Mouse (Mus musculus) testis, adult 2 months (tissue): ENCODE measurements around the gene Izumo1. TPM values are rescaled to one million over a fixed set of nuclear protein-coding genes. Genes with fewer than 3 reads are reported as not detected.
A peak's percentile ranks its signal among the peaks of the same experiment; 100 is the strongest.

ENCODE experiments used
- H3K27ac ChIP-seq: fragments of 200-500 bp; 2 replicates; pipeline ENCODE4 v1.5.1; 2012; ENCODE audit warnings: low read depth, low read length; ENCODE audit not compliant: control insufficient read depth, insufficient read depth
- H3K27me3 ChIP-seq: fragments of 200-500 bp; 2 replicates; pipeline ENCODE4 v1.6.1; 2012; ENCODE audit warnings: mild to moderate bottlenecking, low read length, moderate library complexity; ENCODE audit not compliant: control insufficient read depth, insufficient read depth
- H3K36me3 ChIP-seq: fragments of 200-500 bp; 2 replicates; pipeline ENCODE4 v1.6.1; 2012; ENCODE audit warnings: mild to moderate bottlenecking, low read length; ENCODE audit not compliant: control insufficient read depth, insufficient read depth
- H3K4me1 ChIP-seq: fragments of 200-500 bp; 2 replicates; pipeline ENCODE4 v1.6.1; 2012; ENCODE audit warnings: low read length; ENCODE audit not compliant: control insufficient read depth, insufficient read depth
- H3K4me3 ChIP-seq: fragments of 200-500 bp; 2 replicates; pipeline ENCODE4 v1.5.1; 2012; ENCODE audit warnings: low read depth, mild to moderate bottlenecking, low read length, moderate library complexity, mixed read lengths; ENCODE audit not compliant: control insufficient read depth
- CTCF ChIP-seq: fragments of 200-500 bp; IDR thresholded peaks from 2 replicates; pipeline ENCODE4 v1.5.1; 2012; ENCODE audit warnings: low read depth, mild to moderate bottlenecking, inconsistent platforms, low read length, moderate library complexity; ENCODE audit not compliant: control insufficient read depth, insufficient read depth, insufficient replicate concordance
- POLR2A ChIP-seq: fragments of 200-500 bp; IDR thresholded peaks from 2 replicates; pipeline ENCODE4 v1.6.1; 2012; ENCODE audit warnings: low read depth, mild to moderate bottlenecking, inconsistent platforms, low read length, moderate library complexity; ENCODE audit not compliant: control insufficient read depth
- polyA plus RNA-seq: library from polyadenylated mRNA; depleted of rRNA; stranded (reverse); fragments of >200 nt; gene quantifications from 2 replicates; pipeline ENCODE4 v1.2.3, GENCODE M21; 2012

Gene Izumo1
- polyA plus RNA-seq, 1 experiment: 95.6 TPM

- TF ChIP-seq POLR2A: no peak
- no peak for TF ChIP-seq CTCF
These were observed 24.6 kb upstream of the Izumo1 start for GRCm38 (mm10) chr7:45597013-45597412.

DNA sequence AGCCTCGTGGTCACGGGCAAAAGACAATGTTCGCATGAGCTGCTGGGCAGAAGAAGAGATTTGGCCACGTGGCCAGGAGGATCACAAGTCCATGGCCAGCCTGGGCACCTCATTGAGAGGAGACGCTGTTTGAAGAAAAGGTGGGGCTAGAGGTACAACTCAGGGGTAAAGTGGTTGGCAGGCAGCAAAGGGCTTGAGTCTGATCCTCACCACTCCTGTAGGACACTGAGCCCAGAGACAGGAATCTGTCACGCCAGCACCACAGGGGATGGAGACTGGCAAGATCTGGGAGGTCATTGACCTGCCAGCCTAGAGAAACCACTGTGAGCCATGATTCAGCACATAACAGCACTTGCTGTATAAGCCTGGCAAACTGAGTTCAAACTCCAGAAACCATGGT lies 24.1 kb upstream of the Izumo1 start:
- Histone ChIP-seq H3K27ac (no peak overlapping the region), H3K4me1 (peaks cover 7% of the 10 kb centered on the region), H3K4me3 (no peak overlapping the region), H3K27me3 (no peaks in the 10 kb centered on the region), H3K36me3 (no peaks in the 10 kb centered on the region)
- TF ChIP-seq POLR2A (no peak), CTCF (no peak)

More at GRCm38 (mm10) chr7:45597013-45597412, 24.6 kb upstream of the Izumo1 start:
- Histone ChIP-seq H3K4me3 (no peak overlapping the region), H3K36me3 (no peaks in the 10 kb centered on the region), H3K27ac (no peak overlapping the region), H3K27me3 (no peaks in the 10 kb centered on the region), H3K4me1 (peaks cover 7% of the 10 kb centered on the region)

DNA sequence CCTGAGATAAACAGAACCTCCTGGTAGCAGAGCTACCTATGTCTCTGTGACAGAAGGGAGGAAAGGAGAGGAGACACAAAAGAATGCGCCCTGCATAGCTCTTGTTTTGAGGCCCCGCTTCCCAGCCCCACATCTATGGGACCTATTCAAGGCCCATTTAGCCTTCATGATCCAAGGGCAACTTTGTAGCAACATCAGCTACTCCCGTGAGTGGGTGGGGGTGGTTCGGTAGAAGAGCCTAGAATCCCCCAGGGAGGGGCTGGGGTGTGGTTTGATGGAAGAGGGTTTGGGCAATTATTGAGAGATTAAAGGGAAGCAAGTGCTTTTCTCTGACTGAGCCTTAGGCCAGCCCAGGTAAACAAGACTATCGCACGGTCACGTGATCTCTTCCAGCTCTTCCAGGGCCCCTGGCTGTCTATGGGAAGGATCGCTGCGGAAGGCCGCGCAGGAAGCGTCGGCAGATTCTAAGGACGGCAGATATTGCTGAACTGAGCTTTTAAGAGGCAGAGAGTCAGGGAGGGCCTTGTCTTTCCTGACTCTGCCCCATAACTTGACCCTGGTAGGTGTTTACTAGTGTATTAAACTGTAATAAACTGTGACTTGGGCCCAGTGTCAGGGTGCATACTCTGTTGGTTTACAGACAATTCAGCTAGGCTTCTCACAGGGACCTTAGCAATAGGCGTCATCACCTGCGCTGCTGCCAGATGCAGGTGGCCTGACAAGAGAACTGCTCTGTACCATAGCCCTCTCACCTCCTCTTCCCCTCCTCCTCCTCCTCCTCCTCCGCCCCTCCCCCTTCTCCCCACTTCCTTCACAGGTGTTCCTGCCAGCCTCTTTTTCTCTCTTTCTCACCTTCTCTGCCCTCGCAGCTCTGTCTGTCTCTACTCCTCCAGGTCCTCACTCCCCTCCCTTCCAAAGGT lies 22.4 kb upstream of the Izumo1 start:
- Histone ChIP-seq H3K27ac (0 out of 2 replicates have a peak overlapping the region, but pooled peaks have one; percentile 37), H3K4me1 (peaks cover 7% of the 10 kb centered on the region), H3K27me3 (no peaks in the 10 kb centered on the region), H3K4me3 (no peak overlapping the region), H3K36me3 (no peaks in the 10 kb centered on the region)
- TF ChIP-seq CTCF (no peak), POLR2A (no peak)

DNA sequence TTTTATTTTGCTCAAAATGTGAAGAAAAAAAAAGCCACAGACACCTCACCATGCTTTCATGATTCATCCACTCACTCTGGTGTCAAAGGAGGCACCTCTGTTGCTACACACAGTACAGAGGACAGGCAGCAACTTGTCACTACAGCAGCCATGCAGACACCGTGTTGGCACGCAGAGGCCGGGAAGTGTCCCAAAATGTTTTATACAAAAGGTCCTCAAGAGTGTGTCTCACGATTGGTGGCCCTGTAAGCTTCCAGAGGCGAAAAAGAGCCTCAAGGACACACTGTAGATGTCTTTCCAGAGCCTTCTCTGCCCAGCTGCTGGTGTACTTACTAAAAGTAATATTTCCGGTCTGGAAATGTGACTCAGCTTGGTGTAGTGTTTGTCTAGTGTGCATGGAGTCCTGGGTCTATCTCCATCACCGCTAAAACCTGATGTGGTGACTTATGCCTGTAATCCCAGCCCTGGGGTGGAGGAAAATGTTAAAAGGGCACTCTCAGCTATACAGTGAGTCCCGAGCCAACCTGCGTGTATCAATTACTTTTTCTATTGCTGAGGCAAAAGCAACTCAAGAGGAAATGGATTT lies 15.8 kb upstream of the Izumo1 start:
- Histone ChIP-seq H3K36me3 (no peaks in the 10 kb centered on the region), H3K27ac (no peak overlapping the region), H3K27me3 (no peaks in the 10 kb centered on the region), H3K4me3 (no peak overlapping the region), H3K4me1 (no peaks in the 10 kb centered on the region)
- TF ChIP-seq CTCF (no peak), POLR2A (no peak)

- Histone ChIP-seq H3K36me3 (no peaks in the 10 kb centered on the region), H3K27ac (no peak overlapping the region), H3K4me3 (no peak overlapping the region), H3K4me1 (no peaks in the 10 kb centered on the region), H3K27me3 (no peaks in the 10 kb centered on the region)
- TF ChIP-seq POLR2A (no peak), CTCF (no peak)
These were observed 12.1 kb upstream of the Izumo1 start for GRCm38 (mm10) chr7:45609511-45609910.

GRCm38 (mm10) chr7:45616277-45616676 lies 5.3 kb upstream of the Izumo1 start:
- H3K27me3 ChIP-seq: no peaks in the 10 kb centered on the region
- no peak for TF ChIP-seq POLR2A
- TF ChIP-seq CTCF: no peak
- peaks cover 6% of the 10 kb centered on the region for H3K4me1 ChIP-seq
- H3K4me3 ChIP-seq: no peak overlapping the region
- no peaks in the 10 kb centered on the region for H3K36me3 ChIP-seq
- no peak overlapping the region for H3K27ac ChIP-seq

DNA sequence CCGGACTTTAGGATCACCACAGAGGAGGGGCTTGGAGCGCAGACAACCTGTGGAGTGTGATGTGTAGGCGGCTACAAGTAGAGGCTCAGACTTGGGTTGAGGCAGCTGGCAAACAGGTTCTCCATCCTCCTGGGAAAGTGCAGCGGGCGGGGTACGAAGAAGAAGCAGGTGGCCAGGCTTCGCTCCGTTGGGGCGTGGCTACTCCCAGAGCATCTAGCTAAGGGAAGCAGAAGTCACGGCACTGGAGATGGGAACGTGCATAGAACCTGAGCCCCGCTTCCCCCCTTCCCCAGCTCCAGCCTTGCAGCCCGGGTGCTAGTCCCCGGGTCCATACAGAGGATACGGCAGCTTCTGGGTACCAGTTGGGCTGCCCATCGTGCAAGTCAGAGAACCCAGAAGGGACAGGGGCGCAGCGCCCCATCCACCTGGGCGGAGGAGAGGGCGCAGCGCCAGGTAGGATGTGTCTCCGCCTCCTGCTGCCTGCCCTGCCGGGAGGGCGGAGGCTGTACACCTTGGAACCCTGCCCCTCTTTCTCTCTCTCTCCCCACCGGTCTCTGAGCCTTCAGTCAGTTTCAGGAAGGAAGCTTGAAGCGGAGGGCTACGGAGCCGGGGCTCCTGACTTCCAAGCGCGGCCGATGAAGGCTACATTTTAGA lies 4.4 kb upstream of the Izumo1 start, which contains the start of gene Fut1:
Fut1 (plus strand) TSS at position 248 of the 654 bp plus-strand sequence.
- no peaks in the 10 kb centered on the region for H3K27me3 ChIP-seq
- no peaks in the 10 kb centered on the region for H3K36me3 ChIP-seq
- peaks cover 6% of the 10 kb centered on the region for H3K4me1 ChIP-seq
- no peak within 1 kb of the TSS for H3K27ac ChIP-seq
- peak within 1 kb of the TSS; percentile 3 for H3K4me3 ChIP-seq
- no peak for TF ChIP-seq POLR2A
- TF ChIP-seq CTCF: no peak
